Mouse (Mus musculus) hindbrain, embryonic 13.5 days (tissue): ENCODE results near the gene Ly6g6d. TPM values are rescaled to one million over a fixed set of nuclear protein-coding genes. Genes with fewer than 3 reads are reported as not detected.

Experiments
- ATAC-seq: fragments of 200-750 bp; cut with Nextera tagmentation; 2 replicates; pipeline ENCODE4 v1.8.0; 2017; ENCODE audit warnings: moderate TSS enrichment; ENCODE audit not compliant: low FRiP score
- H3K27ac ChIP-seq: fragments of 300-500 bp; sonication (generic); 2 replicates; pipeline ENCODE4 v1.5.1; 2015; ENCODE audit warnings: inconsistent platforms, mild to moderate bottlenecking, moderate library complexity
- H3K27me3 ChIP-seq: fragments of 300-500 bp; sonication (generic); 2 replicates; pipeline ENCODE4 v1.6.1; 2015; ENCODE audit warnings: mild to moderate bottlenecking, inconsistent platforms
- H3K36me3 ChIP-seq: fragments of 300-500 bp; sonication (generic); 2 replicates; pipeline ENCODE4 v1.6.1; 2015; ENCODE audit warnings: mild to moderate bottlenecking, inconsistent platforms
- H3K4me1 ChIP-seq: fragments of 300-500 bp; sonication (generic); replicated peaks from 2 replicates; pipeline ENCODE4 v1.6.1; 2015; ENCODE audit warnings: inconsistent platforms
- H3K4me2 ChIP-seq: fragments of 300-500 bp; sonication (generic); 2 replicates; pipeline ENCODE4 v1.6.1; 2015; ENCODE audit warnings: inconsistent platforms, mild to moderate bottlenecking, moderate library complexity
- H3K4me3 ChIP-seq: fragments of 300-500 bp; sonication (generic); 2 replicates; pipeline ENCODE4 v1.5.1; 2015; ENCODE audit warnings: mild to moderate bottlenecking, inconsistent platforms
- H3K9ac ChIP-seq: fragments of 300-500 bp; sonication (generic); 2 replicates; pipeline ENCODE4 v1.6.1; 2015; ENCODE audit warnings: mild to moderate bottlenecking, inconsistent platforms
- H3K9me3 ChIP-seq: fragments of 300-500 bp; sonication (generic); 2 replicates; pipeline ENCODE4 v1.6.1; 2016; ENCODE audit warnings: inconsistent platforms
- WGBS: fragments of 180-500 bp; shearing (Covaris S2); methylation state at CpG from one replicate; pipeline ENCODE4 v1.1.7; 2015; 5-methylcytosine and 5-hydroxymethylcytosine counted together
- polyA plus RNA-seq: library from polyadenylated mRNA; unstranded; fragments of >200 nt; fragmentation: Nextera tagmentation; extraction: Ambion mirVana; gene quantifications from 2 replicates; pipeline ENCODE4 v1.2.1, GENCODE M21; 2015

The Ly6g6d gene
- polyA plus RNA-seq, 1 experiment from 2014 or later, result 1.1 TPM

DNA sequence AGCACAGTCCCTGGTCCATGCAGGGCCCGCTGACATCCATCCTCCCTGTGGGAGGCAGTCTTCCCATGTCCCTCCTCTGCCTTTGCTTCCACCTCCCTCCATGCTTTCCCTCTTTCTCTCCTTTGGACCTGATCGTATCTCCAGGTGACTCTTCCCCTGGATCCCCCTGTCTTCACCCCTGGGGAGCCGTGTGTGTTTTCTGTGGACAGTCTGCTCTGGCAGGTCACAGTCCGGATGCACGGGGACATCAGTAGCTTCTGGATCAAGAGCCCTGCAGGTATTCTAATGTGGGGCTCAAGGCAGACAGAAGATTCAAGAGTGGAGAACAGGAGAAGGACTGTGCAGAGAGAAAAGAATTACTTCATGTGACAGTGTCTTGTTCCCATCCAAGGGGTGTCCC, 54.6 kb downstream of the Ly6g6d start:
- H3K27ac ChIP-seq, result no peak overlapping the region
- no peak for ATAC-seq
- no peaks in the 10 kb centered on the region for H3K9me3 ChIP-seq
- no peak overlapping the region for H3K4me2 ChIP-seq
- no peaks in the 10 kb centered on the region for H3K27me3 ChIP-seq
- H3K4me3 ChIP-seq, result no peak overlapping the region
- H3K4me1 ChIP-seq, result peaks cover 24% of the 10 kb centered on the region
- H3K36me3 ChIP-seq, result 0 out of 2 replicates have a peak, but pooled peaks cover 3% of the 10 kb centered on the region
- no peak overlapping the region for H3K9ac ChIP-seq
- 86% methylated on average over 5 of the region's 5 CpGs for WGBS

DNA sequence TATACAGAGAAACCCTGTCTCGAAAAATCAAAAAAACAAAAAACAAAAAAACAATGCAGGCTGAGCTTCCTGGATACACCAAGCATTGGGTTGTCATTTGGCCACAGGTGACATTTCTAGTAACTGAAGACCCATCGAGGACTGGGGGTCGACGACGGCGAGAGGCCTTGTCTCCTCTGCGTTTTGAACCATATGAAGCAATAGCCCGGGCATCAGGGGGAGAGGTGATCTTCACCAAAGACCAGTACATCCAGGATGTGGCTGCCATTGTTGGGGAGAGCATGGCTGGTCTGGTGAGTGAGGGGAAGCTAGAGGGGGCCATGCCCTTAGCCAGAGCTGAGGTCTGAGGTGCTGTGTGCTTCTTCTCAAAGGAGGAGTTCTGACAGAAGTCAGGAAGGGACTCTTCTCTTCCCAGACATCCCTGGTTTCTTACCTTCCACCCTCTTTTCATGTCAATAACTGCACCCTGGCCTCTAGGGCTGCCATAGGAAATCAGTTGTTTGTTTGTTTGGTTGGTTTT, 55.3 kb downstream of the Ly6g6d start:
- 93% methylated on average over 8 of the region's 8 CpGs for WGBS
- H3K36me3 ChIP-seq, result peaks cover 6% of the 10 kb centered on the region; the same call in 1 of the 2 replicates
- no peak overlapping the region for H3K9ac ChIP-seq
- no peaks in the 10 kb centered on the region for H3K27me3 ChIP-seq
- H3K9me3 ChIP-seq, result no peaks in the 10 kb centered on the region
- ATAC-seq, result no peak
- no peak overlapping the region for H3K27ac ChIP-seq
- H3K4me3 ChIP-seq, result no peak overlapping the region
- no peak overlapping the region for H3K4me2 ChIP-seq
- peaks cover 22% of the 10 kb centered on the region for H3K4me1 ChIP-seq

DNA sequence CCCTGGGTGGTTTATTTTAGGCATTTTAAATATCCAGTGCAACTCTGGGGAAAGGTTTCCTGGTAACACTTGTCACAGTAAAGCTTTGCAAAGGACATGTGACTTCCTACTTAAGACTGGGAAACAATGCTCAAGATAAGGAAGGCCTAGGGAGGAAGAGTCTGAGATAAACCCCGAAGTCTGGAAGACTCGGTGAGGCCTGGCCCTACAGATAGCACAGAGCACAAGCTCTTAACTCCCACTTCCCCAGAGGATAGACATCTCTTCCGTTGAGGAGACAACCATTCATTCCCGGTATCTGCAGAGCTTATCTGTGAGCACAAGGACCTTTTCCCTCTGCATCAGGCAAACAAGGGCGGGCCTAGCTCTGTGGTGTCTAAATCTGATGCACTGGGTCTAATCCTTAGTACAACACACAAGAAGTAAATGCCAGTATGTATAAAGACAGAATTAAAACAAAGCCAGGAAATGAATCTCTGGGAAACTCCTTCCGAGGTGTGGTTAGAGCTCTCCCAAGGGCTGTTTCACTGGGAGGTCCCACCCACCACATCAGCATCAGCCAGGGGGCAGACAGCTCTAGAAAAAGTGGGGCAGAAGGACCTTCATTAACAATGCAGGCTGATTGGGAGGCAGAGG, 55.9 kb downstream of the Ly6g6d start:
- no peak overlapping the region; the same call in 1 of the 2 replicates for H3K27ac ChIP-seq
- no peak overlapping the region for H3K4me2 ChIP-seq
- no peak overlapping the region for H3K9ac ChIP-seq
- ATAC-seq, result no peak
- WGBS, result 65% methylated on average over 6 of the region's 6 CpGs
- no peaks in the 10 kb centered on the region for H3K27me3 ChIP-seq
- no peaks in the 10 kb centered on the region for H3K9me3 ChIP-seq
- H3K36me3 ChIP-seq, result peaks cover 12% of the 10 kb centered on the region
- H3K4me1 ChIP-seq, result peaks cover 16% of the 10 kb centered on the region
- no peak overlapping the region for H3K4me3 ChIP-seq

Other genes with a start within 250 kb of the Ly6g6d start
- gene Stk19, start 241.1 kb downstream of the Ly6g6d start, polyA plus RNA-seq, result 36.5 and 40.5 TPM in 2 replicates
- gene Dxo, start 241.0 kb downstream of the Ly6g6d start, polyA plus RNA-seq, result 68.9 and 69.6 TPM in 2 replicates
- 54.1 and 60.4 TPM in 2 replicates for gene Skiv2l, start 227.9 kb downstream of the Ly6g6d start, polyA plus RNA-seq
- 82.7 and 88.9 TPM in 2 replicates for gene Nelfe, start 227.7 kb downstream of the Ly6g6d start, polyA plus RNA-seq
- gene Cfb, start 215.5 kb downstream of the Ly6g6d start, polyA plus RNA-seq, result 1.9 TPM in 2 replicates
- 13.5 and 13.9 TPM in 2 replicates for gene Zbtb12, start 198.6 kb downstream of the Ly6g6d start, polyA plus RNA-seq
- 0.10 TPM in 1 of 2 replicates, not detected in the other for gene Gm20547, start 196.0 kb downstream of the Ly6g6d start, polyA plus RNA-seq
- gene C2, start 179.8 kb downstream of the Ly6g6d start, polyA plus RNA-seq, result 1.4 and 2.3 TPM in 2 replicates
- gene Ehmt2, start 179.6 kb downstream of the Ly6g6d start, polyA plus RNA-seq, result 90.1 and 98.0 TPM in 2 replicates
- gene Slc44a4, start 163.6 kb downstream of the Ly6g6d start, polyA plus RNA-seq, result 0.17 TPM in 1 of 2 replicates, not detected in the other
- gene Neu1, start 146.8 kb downstream of the Ly6g6d start, polyA plus RNA-seq, result 30.6 and 31.5 TPM in 2 replicates
- 0.26 and 0.32 TPM in 2 replicates for gene Hspa1b, start 118.8 kb downstream of the Ly6g6d start, polyA plus RNA-seq
- not detected in 2 replicates for gene Gm20481, start 108.2 kb downstream of the Ly6g6d start, polyA plus RNA-seq
- gene Hspa1a, start 105.9 kb downstream of the Ly6g6d start, polyA plus RNA-seq, result 4.0 and 4.6 TPM in 2 replicates
- gene Hspa1l, start 105.4 kb downstream of the Ly6g6d start, polyA plus RNA-seq, result 0.85 and 1.1 TPM in 2 replicates
- 112 and 117 TPM in 2 replicates for gene Lsm2, start 96.2 kb downstream of the Ly6g6d start, polyA plus RNA-seq
- 57.3 TPM in 2 replicates for gene Vars, start 77.1 kb downstream of the Ly6g6d start, polyA plus RNA-seq
- 0.16 and 0.18 TPM in 2 replicates for gene Vwa7, start 61.5 kb downstream of the Ly6g6d start, polyA plus RNA-seq
- gene Sapcd1, start 50.0 kb downstream of the Ly6g6d start, polyA plus RNA-seq, result 2.5 and 2.9 TPM in 2 replicates
- gene Msh5, start 31.3 kb downstream of the Ly6g6d start, polyA plus RNA-seq, result 2.7 and 3.5 TPM in 2 replicates
- gene Clic1, start 28.1 kb downstream of the Ly6g6d start, polyA plus RNA-seq, result 100 and 102 TPM in 2 replicates
- gene Ddah2, start 19.0 kb downstream of the Ly6g6d start, polyA plus RNA-seq, result 420 and 426 TPM in 2 replicates
- gene Ly6g6c, start 12.7 kb downstream of the Ly6g6d start, polyA plus RNA-seq, result not detected in 2 replicates
- 0.25 and 0.31 TPM in 2 replicates for gene Mpig6b, start 11.9 kb downstream of the Ly6g6d start, polyA plus RNA-seq
- gene Ly6g6e, start 1.2 kb downstream of the Ly6g6d start, polyA plus RNA-seq, result 0.45 TPM in 1 of 2 replicates, not detected in the other
- 0.19 and 0.28 TPM in 2 replicates for gene Ly6g6f, start 7.5 kb upstream of the Ly6g6d start, polyA plus RNA-seq
- 86.9 and 93.8 TPM in 2 replicates for gene Abhd16a, start 11.2 kb upstream of the Ly6g6d start, polyA plus RNA-seq
- gene Ly6g5c, start 30.2 kb upstream of the Ly6g6d start, polyA plus RNA-seq, result 0.36 TPM in 1 of 2 replicates, not detected in the other
- 1.1 and 1.9 TPM in 2 replicates for gene Ly6g5b, start 37.4 kb upstream of the Ly6g6d start, polyA plus RNA-seq
- 21.6 and 24.4 TPM in 2 replicates for gene Gpank1, start 43.4 kb upstream of the Ly6g6d start, polyA plus RNA-seq
- gene Csnk2b, start 44.0 kb upstream of the Ly6g6d start, polyA plus RNA-seq, result 317 and 322 TPM in 2 replicates
- 10.2 and 11.2 TPM in 2 replicates for gene D17H6S53E, start 48.3 kb upstream of the Ly6g6d start, polyA plus RNA-seq
- gene Apom, start 54.0 kb upstream of the Ly6g6d start, polyA plus RNA-seq, result 0.34 and 0.84 TPM in 2 replicates
- gene Bag6, start 57.1 kb upstream of the Ly6g6d start, polyA plus RNA-seq, result 76.5 and 81.9 TPM in 2 replicates
- gene Prrc2a, start 86.8 kb upstream of the Ly6g6d start, polyA plus RNA-seq, result 181 and 196 TPM in 2 replicates
- gene Aif1, start 98.0 kb upstream of the Ly6g6d start, polyA plus RNA-seq, result 8.7 and 11.6 TPM in 2 replicates
- 6.8 and 8.9 TPM in 2 replicates for gene Lst1, start 110.4 kb upstream of the Ly6g6d start, polyA plus RNA-seq
- gene Ltb, start 116.4 kb upstream of the Ly6g6d start, polyA plus RNA-seq, result 0.44 and 0.52 TPM in 2 replicates
- gene Tnf, start 123.9 kb upstream of the Ly6g6d start, polyA plus RNA-seq, result not detected in 2 replicates
- 0.23 and 0.27 TPM in 2 replicates for gene Lta, start 127.3 kb upstream of the Ly6g6d start, polyA plus RNA-seq
- gene Gm16181, start 142.8 kb upstream of the Ly6g6d start, polyA plus RNA-seq, result 0.57 and 0.83 TPM in 2 replicates
- gene Atp6v1g2, start 155.6 kb upstream of the Ly6g6d start, polyA plus RNA-seq, result 52.4 and 54.2 TPM in 2 replicates
- 8.4 and 10.8 TPM in 2 replicates for gene Nfkbil1, start 157.7 kb upstream of the Ly6g6d start, polyA plus RNA-seq
- 391 and 410 TPM in 2 replicates for gene Ddx39b, start 163.7 kb upstream of the Ly6g6d start, polyA plus RNA-seq
- gene H2-D1, start 184.7 kb upstream of the Ly6g6d start, polyA plus RNA-seq, result 73.4 and 73.6 TPM in 2 replicates
- 0.14 and 0.30 TPM in 2 replicates for gene H2-Q1, start 242.3 kb upstream of the Ly6g6d start, polyA plus RNA-seq